Mouse (Mus musculus): Measurements from ENCODE around the gene Per3.

The Per3 gene

GRCm38 (mm10) chr4:150957106-150957458, 87.4 kb downstream of the Per3 start:
- DNase-seq (ENCODE audit: low read depth), result no peak

- DNase-seq (ENCODE audit: low read depth), result no peak
Measured at GRCm38 (mm10) chr4:150956369-150957105, 87.9 kb downstream of the Per3 start.

Data from fibroblast of lung, adult 2 months (primary cell).